Mouse (Mus musculus) neural tube, embryonic 10.5 days (tissue): Measurements from ENCODE around the gene 2310034G01Rik.

Source experiments
- DNase-seq: peaks from one replicate; pipeline ENCODE4 v3.0.0-alpha.2; 2017; ENCODE audit warnings: low spot score; ENCODE audit errors: extremely low spot score

Gene 2310034G01Rik

GRCm38 (mm10) chr19:46329031-46329641, 21.0 kb downstream of the 2310034G01Rik start:
- DNase-seq = no peak

- peak; percentile 95 for DNase-seq
Observed at GRCm38 (mm10) chr19:46328081-46329030, 21.7 kb downstream of the 2310034G01Rik start, which contains the start of gene Fbxl15. Fbxl15 (plus strand) TSS chr19:46328184.

GRCm38 (mm10) chr19:46327531-46328064, 22.5 kb downstream of the 2310034G01Rik start:
- no peak for DNase-seq

GRCm38 (mm10) chr19:46326756-46327305, 23.3 kb downstream of the 2310034G01Rik start, which contains the start of gene Psd:
Psd (minus strand) TSS chr19:46327156.
- DNase-seq = peak; percentile 70

- DNase-seq = no peak
Observed at GRCm38 (mm10) chr19:46326019-46326755, 23.9 kb downstream of the 2310034G01Rik start.

- DNase-seq = no peak
Observed at GRCm38 (mm10) chr19:46324918-46325317, 25.2 kb downstream of the 2310034G01Rik start.

- no peak for DNase-seq
Observed at GRCm38 (mm10) chr19:46324366-46324765, 25.7 kb downstream of the 2310034G01Rik start.

- DNase-seq = no peak
Observed at GRCm38 (mm10) chr19:46323716-46324115, 26.4 kb downstream of the 2310034G01Rik start.

- DNase-seq = no peak
Observed at GRCm38 (mm10) chr19:46322996-46323572, 27.0 kb downstream of the 2310034G01Rik start.

- DNase-seq = no peak
Observed at GRCm38 (mm10) chr19:46322144-46322995, 27.7 kb downstream of the 2310034G01Rik start.

GRCm38 (mm10) chr19:46321101-46321943, 28.8 kb downstream of the 2310034G01Rik start:
- DNase-seq = no peak

GRCm38 (mm10) chr19:46320076-46320785, 29.9 kb downstream of the 2310034G01Rik start:
- no peak for DNase-seq

GRCm38 (mm10) chr19:46318586-46319378, 31.3 kb downstream of the 2310034G01Rik start:
- DNase-seq = no peak

GRCm38 (mm10) chr19:46318031-46318471, 32.1 kb downstream of the 2310034G01Rik start:
- no peak for DNase-seq

GRCm38 (mm10) chr19:46317546-46317885, 32.6 kb downstream of the 2310034G01Rik start:
- DNase-seq = no peak

GRCm38 (mm10) chr19:46316846-46317545, 33.1 kb downstream of the 2310034G01Rik start:
- no peak for DNase-seq
